Mouse (Mus musculus): ENCODE results near the gene Gpr63. TPM values are rescaled to one million over a fixed set of nuclear protein-coding genes. Genes with fewer than 3 reads are reported as not detected.
"Not testable (repeated sequence)": the region's sequence is repeated elsewhere in the genome, so short reads cannot be mapped to it uniquely, and the experiment has no call there.

The Gpr63 gene
- polyA plus RNA-seq, 1 experiment from 2014 or later: 2.2 TPM

- H3K27ac ChIP-seq: no peak overlapping the region
- no peaks in the 10 kb centered on the region for H3K4me1 ChIP-seq (replicated peaks; ENCODE audit: control insufficient read depth, insufficient read depth, low read length)
- ATAC-seq (ENCODE audit: low FRiP score): no peak
- 25% methylated on average over 6 of the region's 6 CpGs for WGBS
- no peaks in the 10 kb centered on the region for H3K36me3 ChIP-seq (replicated peaks; ENCODE audit: control insufficient read depth, insufficient read depth)
- no peaks in the 10 kb centered on the region for H3K9me3 ChIP-seq (ENCODE audit: control insufficient read depth, low read length)
- DNase-seq (ENCODE audit: low spot score): no peak
- H3K4me3 ChIP-seq (replicated peaks; ENCODE audit: low read length): no peak overlapping the region
- H3K27me3 ChIP-seq (ENCODE audit: control insufficient read depth, insufficient read depth, low read length): no peaks in the 10 kb centered on the region
- H3K4me2 ChIP-seq (replicated peaks): no peak overlapping the region
- no peak overlapping the region for H3K9ac ChIP-seq
Observed at GRCm38 (mm10) chr4:25035158-25035791, 69.1 kb downstream of the Gpr63 start.

- H3K9ac ChIP-seq: no peak overlapping the region
- H3K36me3 ChIP-seq (replicated peaks; ENCODE audit: control insufficient read depth, insufficient read depth): no peaks in the 10 kb centered on the region
- no peak overlapping the region for H3K4me2 ChIP-seq (replicated peaks)
- WGBS: 78% methylated on average over 2 of the region's 2 CpGs
- H3K4me3 ChIP-seq (replicated peaks; ENCODE audit: low read length): no peak overlapping the region
- H3K4me1 ChIP-seq (replicated peaks; ENCODE audit: control insufficient read depth, insufficient read depth, low read length): no peaks in the 10 kb centered on the region
- H3K9me3 ChIP-seq (ENCODE audit: control insufficient read depth, low read length): no peaks in the 10 kb centered on the region
- H3K27me3 ChIP-seq (ENCODE audit: control insufficient read depth, insufficient read depth, low read length): no peaks in the 10 kb centered on the region
- ATAC-seq (ENCODE audit: low FRiP score) (no peak), DNase-seq (ENCODE audit: low spot score) (no peak)
- no peak overlapping the region for H3K27ac ChIP-seq
Observed at GRCm38 (mm10) chr4:25035806-25036205, 69.6 kb downstream of the Gpr63 start.

GRCm38 (mm10) chr4:25037260-25037659 lies 71.1 kb downstream of the Gpr63 start:
- 88% methylated on average over 2 of the region's 2 CpGs for WGBS
- DNase-seq (ENCODE audit: low spot score) (no peak), ATAC-seq (ENCODE audit: low FRiP score) (no peak)
- H3K27me3 ChIP-seq (ENCODE audit: control insufficient read depth, insufficient read depth, low read length): no peaks in the 10 kb centered on the region
- 0 out of 2 replicates have a peak, but pooled peaks cover 3% of the 10 kb centered on the region for H3K9me3 ChIP-seq (ENCODE audit: control insufficient read depth, low read length)
- H3K36me3 ChIP-seq (replicated peaks; ENCODE audit: control insufficient read depth, insufficient read depth): no peaks in the 10 kb centered on the region
- no peak overlapping the region for H3K27ac ChIP-seq
- no peak overlapping the region for H3K9ac ChIP-seq
- H3K4me1 ChIP-seq (replicated peaks; ENCODE audit: control insufficient read depth, insufficient read depth, low read length): no peaks in the 10 kb centered on the region
- no peak overlapping the region for H3K4me2 ChIP-seq (replicated peaks)
- H3K4me3 ChIP-seq (replicated peaks; ENCODE audit: low read length): no peak overlapping the region

GRCm38 (mm10) chr4:25055541-25055940 lies 89.3 kb downstream of the Gpr63 start:
- H3K9me3 ChIP-seq (ENCODE audit: control insufficient read depth, low read length); ATAC-seq (ENCODE audit: low FRiP score); H3K36me3 ChIP-seq (replicated peaks; ENCODE audit: control insufficient read depth, insufficient read depth); H3K27me3 ChIP-seq (ENCODE audit: control insufficient read depth, insufficient read depth, low read length); H3K9ac ChIP-seq; H3K4me2 ChIP-seq (replicated peaks); DNase-seq (ENCODE audit: low spot score); H3K4me3 ChIP-seq (replicated peaks; ENCODE audit: low read length); H3K27ac ChIP-seq; H3K4me1 ChIP-seq (replicated peaks; ENCODE audit: control insufficient read depth, insufficient read depth, low read length): not testable (repeated sequence)
- WGBS: 70% methylated on average over 1 of the region's 1 CpGs

Other genes with a start within 250 kb of the Gpr63 start
- gene Klhl32, start 115.3 kb upstream of the Gpr63 start, polyA plus RNA-seq (2014; fragmentation: Nextera tagmentation; extraction: Ambion mirVana): 29.8 and 31.2 TPM in 2 replicates
- 74.2 and 78.9 TPM in 2 replicates for gene Ndufaf4, start 68.3 kb upstream of the Gpr63 start, polyA plus RNA-seq (2014; fragmentation: Nextera tagmentation; extraction: Ambion mirVana)